ENCODE assay signal across 8 mouse cellular contexts in genomic region chr19:46518828-46519621, GRCm38 (mm10). TPM values are rescaled to one million over a fixed set of nuclear protein-coding genes. Genes with fewer than 3 reads are reported as not detected.
DNase-seq lines count a peak whose midpoint lies in the region; ATAC-seq and TF ChIP-seq lines count a peak whose summit lies in the region.

No protein-coding gene starts in this region.

- H3K4me3 ChIP-seq in thymus, adult 2 months (ENCODE audit: control insufficient read depth, insufficient read depth, low read length) = no peak overlapping the region
- H3K4me3 ChIP-seq in limb, embryonic 13.5 days = peak overlapping the region; percentile 20; the same call in 1 of the 2 replicates
- H3K4me3 ChIP-seq in stomach, postnatal 0 days (ENCODE audit: low read depth, low read length) = peak overlapping the region; percentile 18; the same call in 1 of the 2 replicates

- no peak for TF ChIP-seq CTCF in thymus, adult 2 months (IDR thresholded peaks at IDR 0.05; ENCODE audit: borderline replicate concordance, control insufficient read depth, extremely low read depth, insufficient read depth, low read length, poor library complexity)
- TF ChIP-seq CTCF in stomach, postnatal 0 days (IDR thresholded peaks at IDR 0.05; ENCODE audit: low read depth) = no peak

- peaks cover 61% of the 10 kb centered on the region for H3K4me1 ChIP-seq in thymus, adult 2 months (replicated peaks; ENCODE audit: control insufficient read depth, insufficient read depth, low read length)
- peaks cover 45% of the 10 kb centered on the region for H3K4me1 ChIP-seq in limb, embryonic 13.5 days
- H3K4me1 ChIP-seq in stomach, postnatal 0 days (replicated peaks; ENCODE audit: control insufficient read depth, insufficient read depth) = peaks cover 11% of the 10 kb centered on the region

- H3K27me3 ChIP-seq in thymus, adult 2 months (ENCODE audit: control insufficient read depth, insufficient read depth, low read length) = no peaks in the 10 kb centered on the region
- H3K27me3 ChIP-seq in limb, embryonic 13.5 days = no peaks in the 10 kb centered on the region
- H3K27me3 ChIP-seq in stomach, postnatal 0 days (ENCODE audit: control insufficient read depth, insufficient read depth, low read length) = no peaks in the 10 kb centered on the region

- H3K4me2 ChIP-seq in limb, embryonic 13.5 days (replicated peaks) = peak overlapping the region; percentile 60
- H3K4me2 ChIP-seq in stomach, postnatal 0 days (replicated peaks; ENCODE audit: low read depth) = peak overlapping the region; percentile 55

- TF ChIP-seq EP300 in stomach, postnatal 0 days (optimal IDR thresholded peaks at IDR 0.05) = no peak

- no peaks in the 10 kb centered on the region for H3K9me3 ChIP-seq in limb, embryonic 13.5 days
- H3K9me3 ChIP-seq in stomach, postnatal 0 days (ENCODE audit: control insufficient read depth, low read length) = no peaks in the 10 kb centered on the region

- no peak for ATAC-seq in limb, embryonic 13.5 days (ENCODE audit: low FRiP score, low read depth)
- ATAC-seq in stomach, postnatal 0 days (ENCODE audit: low FRiP score, low TSS enrichment) = 0 out of 2 replicates have a peak, but pooled peaks have one; percentile 0
- ATAC-seq in CD4-positive, CD25-positive, alpha-beta regulatory T cell, adult 4 months = no peak

- 44% methylated on average over 5 of the region's 5 CpGs for WGBS in thymus, adult 2 months
- 15% methylated on average over 5 of the region's 5 CpGs for WGBS in limb, embryonic 13.5 days
- WGBS in stomach, postnatal 0 days = 34% methylated on average over 5 of the region's 5 CpGs

- DNase-seq in embryo, embryonic 10 days (ENCODE audit: low spot score) = peak; percentile 42
- no peak for DNase-seq in embryo, embryonic 11 days
- no peak for DNase-seq in thymus, adult 2 months
- DNase-seq in thymus, postnatal 0 days (ENCODE audit: low spot score) = no peak
- no peak for DNase-seq in stomach, postnatal 0 days (ENCODE audit: low spot score)
- no peak for DNase-seq in gastrocnemius, postnatal 4 days (ENCODE audit: low spot score in 2 of 2)

- H3K9ac ChIP-seq in limb, embryonic 13.5 days = peak overlapping the region; percentile 5; the same call in 1 of the 2 replicates
- H3K9ac ChIP-seq in stomach, postnatal 0 days (ENCODE audit: low read length) = peak overlapping the region; percentile 52

- H3K27ac ChIP-seq in thymus, adult 2 months (ENCODE audit: control insufficient read depth, insufficient read depth, low read length) = peak overlapping the region; percentile 48; the same call in 1 of the 2 replicates
- H3K27ac ChIP-seq in limb, embryonic 13.5 days = peak overlapping the region; percentile 55; the same call in 1 of the 2 replicates
- H3K27ac ChIP-seq in stomach, postnatal 0 days (replicated peaks) = no peak overlapping the region

- peaks cover 21% of the 10 kb centered on the region for H3K36me3 ChIP-seq in thymus, adult 2 months (ENCODE audit: control insufficient read depth, insufficient read depth, low read length)
- H3K36me3 ChIP-seq in limb, embryonic 13.5 days = peaks cover 21% of the 10 kb centered on the region
- peaks cover 17% of the 10 kb centered on the region for H3K36me3 ChIP-seq in stomach, postnatal 0 days (ENCODE audit: control insufficient read depth, insufficient read depth, low read length)

- no peak for TF ChIP-seq POLR2A in thymus, adult 2 months (IDR thresholded peaks at IDR 0.05; ENCODE audit: control insufficient read depth, extremely low read depth, insufficient read depth, low read length, poor library complexity)

RNA-seq across cellular contexts. Expression of gene Trim8, which starts 17.5 kb away (rescaled TPM):
- polyA plus RNA-seq in thymus, adult 2 months (2012; rRNA removed) = 57.9 and 78.2 TPM in 2 replicates
- polyA plus RNA-seq in thymus, postnatal 0 days (2015; fragmentation: Nextera tagmentation; extraction: Ambion mirVana) = 20.4 and 23.6 TPM in 2 replicates
- polyA plus RNA-seq in limb, embryonic 13.5 days (2015; fragmentation: Nextera tagmentation; extraction: Ambion mirVana) = 13.6 and 14.2 TPM in 2 replicates
- 15.1 and 16.4 TPM in 2 replicates for polyA plus RNA-seq in stomach, postnatal 0 days (2015; fragmentation: Nextera tagmentation; extraction: Ambion mirVana)
- polyA plus RNA-seq in CD4-positive, CD25-positive, alpha-beta regulatory T cell, adult 4 months (2017; shearing (Covaris generic)) = 10 to 100 TPM; 16.3 to 21.5 TPM
- 10 to 100 TPM; 40.4 to 41.4 TPM for total RNA-seq in gastrocnemius, postnatal 4 days (2021)

RNA-seq across cellular contexts. Expression of gene Arl3, which starts 54.0 kb away (rescaled TPM):
- polyA plus RNA-seq in thymus, adult 2 months (2012; rRNA removed) = 17.0 and 21.6 TPM in 2 replicates
- 47.5 and 52.3 TPM in 2 replicates for polyA plus RNA-seq in thymus, postnatal 0 days (2015; fragmentation: Nextera tagmentation; extraction: Ambion mirVana)
- polyA plus RNA-seq in limb, embryonic 13.5 days (2015; fragmentation: Nextera tagmentation; extraction: Ambion mirVana) = 178 and 183 TPM in 2 replicates
- polyA plus RNA-seq in stomach, postnatal 0 days (2015; fragmentation: Nextera tagmentation; extraction: Ambion mirVana) = 39.6 and 41.6 TPM in 2 replicates
- polyA plus RNA-seq in CD4-positive, CD25-positive, alpha-beta regulatory T cell, adult 4 months (2017; shearing (Covaris generic)) = 10 to 100 TPM; 29.0 to 34.9 TPM
- 10 to 100 TPM; 34.8 to 37.9 TPM for total RNA-seq in gastrocnemius, postnatal 4 days (2021)

RNA-seq across cellular contexts. Expression of gene Sfxn2, which starts 54.1 kb away (rescaled TPM):
- 5.6 and 6.5 TPM in 2 replicates for polyA plus RNA-seq in thymus, adult 2 months (2012; rRNA removed)
- 13.9 and 16.9 TPM in 2 replicates for polyA plus RNA-seq in thymus, postnatal 0 days (2015; fragmentation: Nextera tagmentation; extraction: Ambion mirVana)
- polyA plus RNA-seq in limb, embryonic 13.5 days (2015; fragmentation: Nextera tagmentation; extraction: Ambion mirVana) = 27.8 and 28.1 TPM in 2 replicates
- polyA plus RNA-seq in stomach, postnatal 0 days (2015; fragmentation: Nextera tagmentation; extraction: Ambion mirVana) = 9.4 and 10.0 TPM in 2 replicates
- polyA plus RNA-seq in CD4-positive, CD25-positive, alpha-beta regulatory T cell, adult 4 months (2017; shearing (Covaris generic)) = 10 to 100 TPM in 1 of 2 experiments, 1 to 10 TPM in 1; 6.2 to 13.4 TPM
- total RNA-seq in gastrocnemius, postnatal 4 days (2021) = 10 to 100 TPM in 1 of 2 experiments, 1 to 10 TPM in 1; 7.8 to 11.2 TPM
